Mouse (Mus musculus): ENCODE results near the gene Enkd1. TPM values are rescaled to one million over a fixed set of nuclear protein-coding genes. Genes with fewer than 3 reads are reported as not detected.

Enkd1 gene
- total RNA-seq (2021), result 1 to 10 TPM in 1 of 2 experiments, under 1 TPM in 1; 0.48 to 1.2 TPM
- long read RNA-seq, experiment 1, partial matches to known transcripts, result 0 of 5 reads
- long read RNA-seq, experiment 1, other reads (novel, unspliced or antisense), result 5 of 5 reads
- long read RNA-seq, experiment 2, partial matches to known transcripts, result 0 of 6 reads
- long read RNA-seq, experiment 2, other reads (novel, unspliced or antisense), result 6 of 6 reads

- intact Hi-C loops (cut with DNase I), result no loop called here
Observed at GRCm38 (mm10) chr8:105707498-105708403, at the start of gene Enkd1, which contains the start of gene 4933405L10Rik. TSS of gene Enkd1 (minus strand) at chr8:105708210. TSS of gene 4933405L10Rik (plus strand) at chr8:105707655.

DNA sequence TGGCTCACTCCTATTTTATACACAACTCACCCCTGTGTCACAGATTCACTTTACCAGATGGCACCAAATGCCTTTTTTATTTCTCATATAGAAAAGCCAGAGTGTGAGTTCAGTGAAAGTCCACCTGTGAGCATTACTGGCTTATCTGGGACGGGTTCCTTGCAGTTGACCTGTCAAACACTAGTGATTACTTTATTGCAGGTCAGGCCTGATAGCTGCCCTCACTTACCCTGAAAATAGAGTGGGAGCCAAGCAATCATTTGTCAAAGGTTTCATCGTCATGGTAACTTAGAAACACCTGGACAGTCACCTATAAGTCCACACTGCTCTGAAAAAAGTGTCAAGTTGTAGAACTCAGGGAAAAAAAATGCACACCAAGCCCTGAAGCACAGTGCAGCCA is 46.7 kb upstream of the Enkd1 start:
- no peak for DNase-seq
- intact Hi-C loops (cut with DNase I), result no loop called here

More at GRCm38 (mm10) chr8:105707498-105708403, at the start of gene Enkd1, which contains the start of gene 4933405L10Rik:
- peak; percentile 60 to 72 for DNase-seq

- intact Hi-C loops (cut with DNase I), result no loop called here
- no peak for DNase-seq
Observed at GRCm38 (mm10) chr8:105753916-105754315, 45.9 kb upstream of the Enkd1 start.

GRCm38 (mm10) chr8:105750606-105751005 is 42.6 kb upstream of the Enkd1 start:
- intact Hi-C loops (cut with DNase I), result no loop called here

GRCm38 (mm10) chr8:105743301-105743700 is 35.3 kb upstream of the Enkd1 start:
- intact Hi-C loops (cut with DNase I), result no loop called here
- no peak for DNase-seq

More at GRCm38 (mm10) chr8:105750606-105751005, 42.6 kb upstream of the Enkd1 start:
- DNase-seq, result peak in 1 of 2 experiments; percentile 28

DNA sequence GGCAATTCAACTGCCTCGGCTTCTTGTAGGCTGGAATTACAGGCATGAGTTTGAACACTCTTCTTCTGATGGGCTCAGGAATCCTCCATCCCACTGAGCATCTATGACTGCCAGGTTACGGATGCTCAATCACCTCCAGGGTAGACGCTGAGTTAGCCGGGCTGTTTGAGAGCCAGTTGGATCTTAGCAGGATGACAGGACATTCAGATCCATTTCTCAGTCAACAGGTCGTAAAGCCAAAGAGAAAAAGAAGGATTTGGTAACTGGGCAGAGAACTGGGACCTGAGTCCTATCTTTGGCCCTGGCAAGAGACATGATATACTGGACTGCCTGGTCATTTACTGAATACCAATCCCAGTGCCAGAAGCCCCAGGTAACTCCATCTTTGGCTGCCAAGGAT is 31.2 kb upstream of the Enkd1 start:
- intact Hi-C loops (cut with DNase I), result no loop called here
- peak in 1 of 2 experiments; percentile 19 for DNase-seq

GRCm38 (mm10) chr8:105732186-105732585 is 24.2 kb upstream of the Enkd1 start:
- intact Hi-C loops (cut with DNase I), result no loop called here
- no peak for DNase-seq

DNA sequence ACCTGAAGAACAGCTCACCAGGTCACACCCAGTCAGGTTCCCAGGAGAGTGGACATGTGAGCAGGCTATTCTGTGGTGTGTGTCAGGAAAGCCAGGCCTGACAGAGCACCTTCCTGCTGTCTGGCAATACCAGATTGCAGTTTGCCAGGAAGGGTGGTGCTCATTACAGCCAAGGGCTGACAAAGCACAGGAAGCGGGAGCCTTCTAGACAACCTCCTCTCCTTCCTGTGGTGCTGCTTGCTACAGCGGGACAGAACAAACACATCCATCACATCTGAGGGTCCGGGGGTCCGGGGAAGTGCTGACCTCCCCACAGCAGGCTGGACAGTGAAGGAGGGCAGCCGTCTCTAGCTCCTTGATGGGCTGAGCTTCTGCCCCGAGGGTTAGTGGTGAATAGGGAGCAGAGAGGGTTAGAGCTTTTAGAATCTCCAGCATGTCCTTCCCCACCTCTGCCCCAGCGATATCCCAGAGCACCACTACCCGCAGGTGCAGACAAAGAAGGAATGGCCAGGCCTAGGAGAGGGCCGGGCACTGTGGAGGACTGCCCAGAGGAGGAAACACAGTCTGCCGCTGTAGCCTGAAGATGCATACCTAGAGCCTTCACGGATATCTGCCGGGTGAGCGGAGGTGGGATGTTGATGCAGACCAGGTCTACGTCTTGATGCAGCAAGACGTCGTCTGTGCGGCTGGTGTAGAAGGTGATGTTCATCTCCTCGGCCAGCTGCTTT is 19.6 kb upstream of the Enkd1 start:
- no peak for DNase-seq
- intact Hi-C loops (cut with DNase I), result no loop called here

DNA sequence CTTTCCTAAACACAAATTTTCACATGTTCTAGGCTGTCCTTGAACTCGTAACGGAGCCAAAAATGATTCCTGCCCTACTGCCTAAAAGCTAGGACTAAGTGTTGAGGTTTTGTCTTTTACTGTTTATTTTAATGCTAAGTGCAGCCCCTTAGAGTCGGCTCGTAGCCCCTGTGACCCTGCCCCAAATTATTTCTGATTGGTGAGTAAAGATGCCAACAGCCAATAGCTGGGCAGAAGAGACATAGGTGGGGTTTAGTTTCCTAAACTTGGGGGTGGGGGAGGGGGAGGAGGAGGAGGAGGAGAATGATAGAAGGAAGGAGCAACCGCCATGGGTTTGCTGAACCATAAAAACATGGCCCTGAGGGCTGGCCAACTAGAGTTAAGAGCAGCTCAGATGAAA is 17.7 kb upstream of the Enkd1 start:
- no peak for DNase-seq
- intact Hi-C loops (cut with DNase I), result no loop called here

GRCm38 (mm10) chr8:105722861-105723260 is 14.9 kb upstream of the Enkd1 start:
- intact Hi-C loops (cut with DNase I), result no loop called here
- DNase-seq, result no peak

- no peak for DNase-seq
- intact Hi-C loops (cut with DNase I), result loop anchor here (10.0 kb wide), 1 partner anchor 305 kb away; no protein-coding TSS in a partner anchor
Observed at GRCm38 (mm10) chr8:105719637-105720036, 11.6 kb upstream of the Enkd1 start.

GRCm38 (mm10) chr8:105716302-105716945 is 8.4 kb upstream of the Enkd1 start:
- intact Hi-C loops (cut with DNase I), result loop anchor here (2.0 to 10.0 kb wide), 2 partner anchors 214 to 308 kb away; no protein-coding TSS in a partner anchor
- no peak for DNase-seq

DNA sequence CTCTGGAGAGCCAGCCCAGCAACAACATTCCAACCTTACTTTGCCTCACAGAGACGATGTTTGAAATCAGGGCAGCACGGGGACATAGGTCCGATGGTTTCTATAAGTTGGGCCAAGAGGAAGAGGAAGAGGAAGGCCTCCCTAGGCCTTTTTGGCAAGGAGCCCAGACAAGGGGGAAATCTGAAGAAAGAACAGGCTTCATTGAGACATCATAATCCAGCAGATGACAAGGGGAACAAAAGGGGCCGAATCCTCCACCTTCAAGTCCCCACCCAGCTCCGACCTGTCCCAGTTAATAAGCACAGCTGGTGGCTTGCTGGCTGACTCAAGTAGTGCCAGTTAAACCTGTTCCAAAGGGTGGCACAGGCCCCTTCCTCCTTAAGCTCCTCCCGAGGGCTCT is 7.0 kb upstream of the Enkd1 start:
- intact Hi-C loops (cut with DNase I), result loop anchor here (10.0 kb wide), 1 partner anchor 310 kb away; no protein-coding TSS in a partner anchor
- DNase-seq, result no peak

DNA sequence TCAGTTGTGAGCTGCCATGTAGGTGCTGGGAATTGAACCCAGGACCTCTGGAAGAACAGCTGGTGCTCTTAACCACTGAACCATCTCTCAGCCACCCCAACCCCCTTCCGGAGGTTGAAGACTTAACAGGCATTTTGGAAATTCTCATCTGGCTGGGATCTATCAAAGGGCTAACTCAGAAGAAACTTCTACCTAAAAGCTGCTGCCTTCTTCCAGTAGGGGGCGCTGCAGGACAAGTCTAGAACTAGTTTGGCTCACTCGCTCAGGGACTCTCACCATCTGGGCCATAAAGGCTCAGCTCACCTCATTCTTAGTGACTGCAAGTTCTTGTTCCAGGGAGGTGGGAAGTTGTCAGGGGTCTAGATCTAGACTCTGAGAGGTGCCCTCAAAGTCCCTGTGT is 6.1 kb upstream of the Enkd1 start:
- DNase-seq, result peak; percentile 79 to 87
- intact Hi-C loops (cut with DNase I), result loop anchor here (5.0 to 10.0 kb wide), 3 partner anchors 58 to 311 kb away; no protein-coding TSS in a partner anchor

DNA sequence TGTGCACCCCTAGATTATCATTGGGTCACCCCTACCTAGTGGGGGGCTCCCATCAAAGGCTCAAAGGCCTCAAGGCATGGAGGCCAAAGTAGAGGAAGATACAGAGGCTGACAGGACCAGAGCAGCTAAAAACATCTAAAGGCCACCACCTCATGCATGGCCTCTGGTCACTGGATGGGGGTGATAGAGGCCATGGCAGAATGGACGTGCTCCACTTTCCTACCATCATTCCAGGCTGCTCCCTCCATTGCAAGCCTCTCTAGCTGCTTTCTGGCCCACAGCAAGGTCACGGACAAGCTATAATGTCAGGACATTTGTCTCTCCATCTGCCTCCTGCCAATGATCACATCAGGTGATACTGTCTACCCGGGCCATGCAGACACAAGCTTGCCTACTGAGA is 4.3 kb upstream of the Enkd1 start:
- DNase-seq, result no peak
- intact Hi-C loops (cut with DNase I), result loop anchor here (5.0 to 10.0 kb wide), 3 partner anchors 60 to 313 kb away; no protein-coding TSS in a partner anchor

DNA sequence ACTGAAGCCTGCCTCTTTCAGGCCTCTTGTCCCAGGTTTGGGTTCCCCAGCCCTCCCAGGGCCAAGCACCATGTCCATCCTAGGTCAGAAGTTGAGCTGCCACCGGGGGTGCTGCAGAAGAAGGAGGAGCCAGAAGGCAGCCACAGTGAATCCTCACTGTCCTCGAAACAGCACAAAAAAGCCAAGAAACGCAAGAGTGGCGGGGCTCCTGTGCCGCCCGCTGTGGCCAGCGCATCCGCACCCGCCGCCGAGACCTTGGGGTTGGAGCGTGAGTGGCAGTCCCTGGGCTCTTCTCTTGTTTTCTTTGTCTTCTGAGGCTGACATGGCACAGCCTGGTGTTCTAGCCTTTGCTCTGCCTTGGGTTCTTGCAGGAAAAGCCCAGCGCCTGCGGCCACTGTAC is 1.3 kb upstream of the Enkd1 start:
- intact Hi-C loops (cut with DNase I), result no loop called here
- no peak for DNase-seq

GRCm38 (mm10) chr8:105708675-105709074 is 665 bp upstream of the Enkd1 start:
- intact Hi-C loops (cut with DNase I), result no loop called here
- no peak for DNase-seq

GRCm38 (mm10) chr8:105706426-105706825 is 1.6 kb downstream of the Enkd1 start:
- intact Hi-C loops (cut with DNase I), result no loop called here
- no peak for DNase-seq

GRCm38 (mm10) chr8:105704955-105705354 is 3.1 kb downstream of the Enkd1 start:
- intact Hi-C loops (cut with DNase I), result no loop called here
- no peak for DNase-seq
